ENCODE assay signal across 17 mouse cellular contexts in the genomic region with DNA sequence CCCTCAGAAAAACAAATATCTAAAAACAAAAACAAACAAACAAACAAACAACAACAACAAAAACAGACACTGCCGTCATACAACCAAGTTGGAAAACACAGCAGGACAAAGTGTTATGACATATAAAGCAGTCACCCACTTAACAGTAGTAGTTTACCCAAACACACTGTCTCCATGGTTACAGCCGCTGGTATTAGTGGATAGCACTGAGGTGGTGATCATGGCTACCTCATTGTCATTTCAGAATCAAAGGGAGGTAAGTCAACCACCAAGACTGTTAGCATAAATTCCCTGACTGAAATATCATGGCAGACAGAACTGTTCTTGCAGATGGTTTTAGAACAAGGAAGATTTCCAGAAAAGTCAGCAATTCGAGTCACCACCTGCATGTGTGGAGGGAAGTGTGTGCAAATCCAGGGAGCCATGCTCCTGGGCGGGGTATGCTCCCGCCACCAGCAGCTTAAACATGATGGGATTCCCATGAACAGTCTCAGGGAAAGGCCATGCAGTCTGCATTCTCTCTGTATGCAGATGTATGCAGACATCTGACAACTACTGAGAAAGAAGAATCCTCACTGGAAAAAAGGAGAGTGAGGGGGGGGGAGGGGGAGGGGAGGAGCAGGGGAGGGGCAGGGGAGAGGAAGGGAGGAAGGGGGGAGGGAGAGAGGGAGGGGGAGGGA.
DNase-seq lines count a peak whose midpoint lies in the region; ATAC-seq and TF ChIP-seq lines count a peak whose summit lies in the region.
"Had no signal": no experiment of that assay in that cellular context is flagged by ENCODE, and none has a peak within 500 bp of the region (broad histone marks: within the 10 kb centered on the region; RNA-seq: fewer than 3 reads in every experiment).

No protein-coding gene starts in this region.

- TF ChIP-seq CTCF in forebrain, postnatal 0 days (IDR thresholded peaks at IDR 0.05; ENCODE audit: low read depth) = no peak
- no peak for TF ChIP-seq CTCF in lung, adult 2 months (IDR thresholded peaks at IDR 0.05; ENCODE audit: insufficient read depth, low read length)
- no peak for TF ChIP-seq CTCF in brain, embryonic 14.5 days (IDR thresholded peaks at IDR 0.05; ENCODE audit: borderline replicate concordance, extremely low read depth, insufficient read depth, insufficient read length)

- TF ChIP-seq POLR2A in lung, adult 2 months (IDR thresholded peaks at IDR 0.05; ENCODE audit: borderline replicate concordance, extremely low read depth, low read depth, low read length) = no peak
- TF ChIP-seq POLR2A in brain, embryonic 14.5 days (IDR thresholded peaks at IDR 0.05; ENCODE audit: borderline replicate concordance, extremely low read depth, insufficient read depth, insufficient read length, poor library complexity, severe bottlenecking) = no peak

- no peaks in the 10 kb centered on the region for H3K36me3 ChIP-seq in forebrain, postnatal 0 days (ENCODE audit: insufficient read depth)
- no peaks in the 10 kb centered on the region for H3K36me3 ChIP-seq in forebrain, embryonic 12.5 days (replicated peaks)
- no peaks in the 10 kb centered on the region for H3K36me3 ChIP-seq in midbrain, embryonic 15.5 days (replicated peaks)
- H3K36me3 ChIP-seq: embryonic facial prominence, embryonic 10.5 days; G1E had no signal

- no peak overlapping the region for H3K4me2 ChIP-seq in forebrain, postnatal 0 days (ENCODE audit: low read depth)
- H3K4me2 ChIP-seq in forebrain, embryonic 12.5 days = no peak overlapping the region
- no peak overlapping the region for H3K4me2 ChIP-seq in midbrain, embryonic 15.5 days
- H3K4me2 ChIP-seq: hindbrain, embryonic 14.5 days had no signal

- no peaks in the 10 kb centered on the region for H3K27me3 ChIP-seq in forebrain, postnatal 0 days (ENCODE audit: insufficient read depth, low read length)
- no peaks in the 10 kb centered on the region for H3K27me3 ChIP-seq in forebrain, embryonic 12.5 days
- no peaks in the 10 kb centered on the region for H3K27me3 ChIP-seq in midbrain, embryonic 15.5 days (replicated peaks)

- 66% methylated on average over 5 of the region's 5 CpGs for WGBS in forebrain, postnatal 0 days
- 73% methylated on average over 5 of the region's 5 CpGs for WGBS in forebrain, embryonic 12.5 days
- 55% methylated on average over 5 of the region's 5 CpGs for WGBS in lung, adult 2 months
- 56% methylated on average over 5 of the region's 5 CpGs for WGBS in midbrain, embryonic 15.5 days

- no peak overlapping the region for H3K27ac ChIP-seq in forebrain, postnatal 0 days (ENCODE audit: low read depth, low read length)
- H3K27ac ChIP-seq in forebrain, embryonic 12.5 days = no peak overlapping the region
- no peak overlapping the region for H3K27ac ChIP-seq in midbrain, embryonic 15.5 days
- H3K27ac ChIP-seq: embryonic facial prominence, embryonic 10.5 days; hindbrain, embryonic 14.5 days; liver, embryonic 14.5 days had no signal

- H3K9me3 ChIP-seq in forebrain, postnatal 0 days (ENCODE audit: low read length) = no peaks in the 10 kb centered on the region
- no peaks in the 10 kb centered on the region for H3K9me3 ChIP-seq in forebrain, embryonic 12.5 days
- H3K9me3 ChIP-seq in midbrain, embryonic 15.5 days = no peaks in the 10 kb centered on the region
- H3K9me3 ChIP-seq: embryonic facial prominence, embryonic 10.5 days; G1E had no signal

- no peak overlapping the region for H3K4me3 ChIP-seq in forebrain, postnatal 0 days (ENCODE audit: low read depth, low read length)
- H3K4me3 ChIP-seq in forebrain, embryonic 12.5 days (replicated peaks) = no peak overlapping the region
- no peak overlapping the region for H3K4me3 ChIP-seq in lung, adult 2 months (replicated peaks; ENCODE audit: extremely low read depth, low read depth, low read length)
- no peak overlapping the region for H3K4me3 ChIP-seq in midbrain, embryonic 15.5 days
- H3K4me3 ChIP-seq: embryonic facial prominence, embryonic 10.5 days had no signal

- H3K9ac ChIP-seq in forebrain, postnatal 0 days = no peak overlapping the region
- H3K9ac ChIP-seq in forebrain, embryonic 12.5 days = no peak overlapping the region
- H3K9ac ChIP-seq in midbrain, embryonic 15.5 days = no peak overlapping the region
- H3K9ac ChIP-seq: hindbrain, embryonic 14.5 days; liver, embryonic 14.5 days had no signal

- H3K4me1 ChIP-seq in forebrain, postnatal 0 days (ENCODE audit: insufficient read depth) = no peaks in the 10 kb centered on the region
- H3K4me1 ChIP-seq in forebrain, embryonic 12.5 days = no peaks in the 10 kb centered on the region
- H3K4me1 ChIP-seq in lung, adult 2 months (ENCODE audit: control insufficient read depth, insufficient read depth, low read length) = no peaks in the 10 kb centered on the region
- no peaks in the 10 kb centered on the region for H3K4me1 ChIP-seq in midbrain, embryonic 15.5 days
- H3K4me1 ChIP-seq: embryonic facial prominence, embryonic 10.5 days had no signal

- DNase-seq in forebrain, postnatal 0 days = no peak
- peak; percentile 4 for DNase-seq in lung, postnatal 36 days
- DNase-seq in lung, adult 2 months = no peak
- DNase-seq in brain, embryonic 14.5 days (ENCODE audit: low read depth) = peak; percentile 13
- no peak for DNase-seq in frontal cortex, postnatal 10 days (ENCODE audit: low spot score in 2 of 2)
- DNase-seq: adrenal gland, postnatal 25 days; cerebellum, adult 2 months; cerebellum, postnatal 36 days; lung, postnatal 14 days; right cerebral cortex, adult 18-20 months had no signal

- ATAC-seq in forebrain, postnatal 0 days = peak; percentile 32; the same call in 1 of the 2 replicates
- ATAC-seq in forebrain, embryonic 12.5 days (ENCODE audit: low FRiP score) = no peak
- ATAC-seq in midbrain, embryonic 15.5 days (replicated peaks) = peak; percentile 63; the same call in 1 of the 2 replicates
- ATAC-seq: intestine, embryonic 16.5 days had no signal

Comparison
In these comparisons a context has a peak if more than half of its experiments do, and no peak if none do; other contexts are left out.
1. DNase-seq: peak in lung, postnatal 36 days (single experiment) and brain, embryonic 14.5 days (single experiment); none in forebrain, postnatal 0 days (single experiment), lung, adult 2 months (single experiment) and frontal cortex, postnatal 10 days (0 of 2).